Mouse (Mus musculus) stomach, postnatal 0 days (tissue): Measurements from ENCODE around the gene Usp25.

Experiments used
- CTCF ChIP-seq: IDR thresholded peaks from 2 replicates; pipeline ENCODE4 v1.5.1; 2016; ENCODE audit warnings: antibody characterized with exemption, low read depth, mild to moderate bottlenecking, moderate library complexity
- EP300 ChIP-seq: optimal IDR thresholded peaks from 2 replicates; pipeline ENCODE3; 2016; ENCODE audit warnings: antibody characterized with exemption

- TF ChIP-seq CTCF (no peak), EP300 (no peak)
Observed at GRCm38 (mm10) chr16:77014321-77015211, 1.1 kb downstream of the Usp25 start.
